Mouse (Mus musculus) lung, adult 2 months (tissue): Measurements from ENCODE around the gene Ppp2r5e.

Experiments
- CTCF ChIP-seq: fragments of 200-500 bp; IDR thresholded peaks from 2 replicates; pipeline ENCODE4 v1.5.1; 2011; ENCODE audit warnings: mild to moderate bottlenecking, low read length, control low read depth; ENCODE audit not compliant: insufficient read depth
- POLR2A ChIP-seq: fragments of 200-500 bp; IDR thresholded peaks from 2 replicates; pipeline ENCODE4 v1.6.1; 2011; ENCODE audit warnings: low read depth, mild to moderate bottlenecking, control low read depth, low read length, borderline replicate concordance; ENCODE audit errors: extremely low read depth

DNA sequence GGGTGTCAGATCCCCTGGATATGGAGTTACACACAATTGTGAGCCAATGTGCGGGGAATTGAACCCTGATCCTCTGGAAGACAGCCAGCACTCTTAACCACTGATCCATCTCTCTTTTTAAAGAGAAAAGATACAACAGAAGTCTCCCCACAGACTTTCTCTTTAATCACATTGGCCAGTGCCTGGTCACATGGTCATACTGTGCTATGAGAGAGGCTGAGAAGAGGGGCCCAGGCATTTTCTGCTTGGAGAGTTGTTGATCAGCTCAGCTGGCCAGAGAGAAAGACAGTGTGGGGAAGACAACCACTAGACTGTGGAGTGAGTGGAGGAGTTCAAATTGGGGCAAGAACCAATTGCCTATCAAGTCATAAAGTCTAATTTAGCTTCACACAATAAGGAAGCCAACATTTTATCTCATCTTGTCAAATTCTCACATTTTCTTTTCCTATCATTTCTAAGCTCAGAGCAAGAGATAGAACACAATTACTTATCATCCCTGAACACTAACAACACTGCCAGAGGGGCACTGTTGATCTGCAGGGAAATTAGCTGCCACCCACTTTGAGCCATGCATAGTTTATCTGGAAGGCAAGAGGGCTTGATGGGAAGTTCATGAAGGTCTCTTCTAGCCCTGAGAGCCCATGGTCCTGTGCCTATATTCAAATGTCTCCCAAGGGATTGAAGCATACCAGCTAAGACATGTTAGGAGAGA lies 166.2 kb downstream of the Ppp2r5e start:
- no peak for TF ChIP-seq CTCF
- no peak for TF ChIP-seq POLR2A
